Mouse (Mus musculus) ovary, adult 2 months (tissue): ENCODE data around the gene Atg4a. TPM values are rescaled to one million over a fixed set of nuclear protein-coding genes. Genes with fewer than 3 reads are reported as not detected.

ENCODE experiments used
- polyA plus RNA-seq: library from polyadenylated mRNA; depleted of rRNA; stranded (reverse); fragments of >200 nt; gene quantifications from 2 replicates; pipeline ENCODE4 v1.2.3, GENCODE M21; 2012; rRNA removed

Gene Atg4a
- polyA plus RNA-seq, result 0.41 and 1.2 TPM in 2 replicates

DNA sequence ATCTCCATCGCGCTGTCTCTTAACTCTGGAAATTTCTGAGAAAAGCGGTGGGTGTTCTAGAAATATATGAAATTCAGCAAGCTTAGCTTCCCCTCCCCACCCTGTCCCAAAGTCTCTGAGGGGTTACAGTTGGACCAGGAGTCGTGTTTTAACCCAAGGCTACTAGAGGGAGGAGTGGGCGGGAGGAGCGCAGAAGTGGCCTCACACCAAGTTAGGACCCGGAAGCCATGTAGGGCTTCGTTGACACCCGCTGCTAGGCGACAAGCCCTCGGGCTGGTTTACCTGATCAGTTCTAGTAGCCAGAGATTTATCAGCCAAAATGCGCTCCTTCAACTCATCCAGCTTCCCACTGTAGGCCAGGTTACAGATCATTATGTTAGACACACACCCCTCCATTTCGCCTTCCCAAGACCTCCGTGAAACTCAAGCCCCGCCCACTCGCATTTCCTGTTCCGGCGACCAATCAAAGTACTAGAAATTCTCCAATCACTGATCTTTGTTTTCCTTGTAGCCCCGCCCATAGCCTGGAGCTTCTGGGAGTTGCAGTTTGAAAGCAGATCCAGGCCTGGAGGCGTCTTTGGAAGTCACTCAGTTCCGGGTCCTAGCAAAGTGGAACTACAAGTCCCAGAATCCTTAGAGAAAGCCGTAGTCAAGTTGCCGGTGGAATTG is at the start of gene Atg4a, which contains the start of gene Psmd10:
Gene Atg4a, plus strand, starts transcription at position 636 of the 669 bp plus-strand sequence.
Gene Psmd10, minus strand, starts transcription at position 457 of the 669 bp plus-strand sequence.

GRCm38 (mm10) chrX:140907360-140907759 is 49.3 kb upstream of the Atg4a start, which contains the start of gene Vsig1:
TSS of gene Vsig1 (plus strand) at chrX:140907608.

Other genes starting within 250 kb of the Atg4a start
- gene Tex13b, start 143.5 kb upstream of the Atg4a start, polyA plus RNA-seq, result not detected in 2 replicates
- not detected in 2 replicates for gene Vsig1, start 49.3 kb upstream of the Atg4a start, polyA plus RNA-seq
- 1.9 and 2.8 TPM in 2 replicates for gene Psmd10, start 179 bp upstream of the Atg4a start, polyA plus RNA-seq